Mouse (Mus musculus) ES-Bruce4 (cell line): Measurements from ENCODE around the gene Tnfrsf23. TPM values are rescaled to one million over a fixed set of nuclear protein-coding genes. Genes with fewer than 3 reads are reported as not detected.
A peak's percentile ranks its signal among the peaks of the same experiment; 100 is the strongest.
"Not testable (repeated sequence)": the region's sequence is repeated elsewhere in the genome, so short reads cannot be mapped to it uniquely, and the experiment has no call there.

Experiments
- H3K27ac ChIP-seq: 2 replicates; pipeline ENCODE4 v1.5.1; 2012; ENCODE audit warnings: low read length, inconsistent platforms; ENCODE audit not compliant: insufficient read depth
- H3K27me3 ChIP-seq: 2 replicates; pipeline ENCODE4 v1.6.1; 2012; ENCODE audit warnings: mild to moderate bottlenecking, low read length, inconsistent platforms; ENCODE audit not compliant: control insufficient read depth, poor library complexity, insufficient read depth, severe bottlenecking
- H3K36me3 ChIP-seq: 2 replicates; pipeline ENCODE4 v1.6.1; 2012; ENCODE audit warnings: inconsistent platforms, mild to moderate bottlenecking, low read length, moderate library complexity; ENCODE audit not compliant: control insufficient read depth, poor library complexity, insufficient read depth, severe bottlenecking
- H3K4me1 ChIP-seq: one replicate; pipeline ENCODE4 v1.8.1; 2011; ENCODE audit warnings: low read length; ENCODE audit not compliant: control insufficient read depth, insufficient read depth
- H3K4me3 ChIP-seq: 2 replicates; pipeline ENCODE4 v1.5.1; 2011; ENCODE audit warnings: low read depth, mild to moderate bottlenecking, low read length
- H3K9ac ChIP-seq: 2 replicates; pipeline ENCODE4 v1.6.1; 2012; ENCODE audit warnings: low read depth, mild to moderate bottlenecking, inconsistent platforms; ENCODE audit not compliant: poor library complexity, severe bottlenecking
- H3K9me3 ChIP-seq: replicated peaks from 2 replicates; pipeline ENCODE4 v1.6.1; 2012; ENCODE audit warnings: mild to moderate bottlenecking, low read length, inconsistent platforms; ENCODE audit not compliant: control insufficient read depth, poor library complexity, insufficient read depth, severe bottlenecking
- CTCF ChIP-seq: IDR thresholded peaks from one replicate; pipeline ENCODE4 v1.8.1; 2011; ENCODE audit warnings: low read depth, low read length
- EP300 ChIP-seq: IDR thresholded peaks from 2 replicates; pipeline ENCODE4 v1.6.1; 2011; ENCODE audit warnings: low read depth, low read length; ENCODE audit not compliant: insufficient read depth
- POLR2A ChIP-seq: IDR thresholded peaks from one replicate; pipeline ENCODE4 v1.8.1; 2011; ENCODE audit warnings: low read length; ENCODE audit not compliant: insufficient read depth
- polyA plus RNA-seq: library from polyadenylated mRNA; stranded (reverse); fragments of >200 nt; gene quantifications from 2 replicates; pipeline ENCODE4 v1.2.4, GENCODE M21; 2011; ENCODE audit warnings: low read depth; ENCODE audit not compliant: missing spikeins, insufficient read depth, insufficient read length

The Tnfrsf23 gene
- polyA plus RNA-seq, 1 experiment = 4.4 TPM

DNA sequence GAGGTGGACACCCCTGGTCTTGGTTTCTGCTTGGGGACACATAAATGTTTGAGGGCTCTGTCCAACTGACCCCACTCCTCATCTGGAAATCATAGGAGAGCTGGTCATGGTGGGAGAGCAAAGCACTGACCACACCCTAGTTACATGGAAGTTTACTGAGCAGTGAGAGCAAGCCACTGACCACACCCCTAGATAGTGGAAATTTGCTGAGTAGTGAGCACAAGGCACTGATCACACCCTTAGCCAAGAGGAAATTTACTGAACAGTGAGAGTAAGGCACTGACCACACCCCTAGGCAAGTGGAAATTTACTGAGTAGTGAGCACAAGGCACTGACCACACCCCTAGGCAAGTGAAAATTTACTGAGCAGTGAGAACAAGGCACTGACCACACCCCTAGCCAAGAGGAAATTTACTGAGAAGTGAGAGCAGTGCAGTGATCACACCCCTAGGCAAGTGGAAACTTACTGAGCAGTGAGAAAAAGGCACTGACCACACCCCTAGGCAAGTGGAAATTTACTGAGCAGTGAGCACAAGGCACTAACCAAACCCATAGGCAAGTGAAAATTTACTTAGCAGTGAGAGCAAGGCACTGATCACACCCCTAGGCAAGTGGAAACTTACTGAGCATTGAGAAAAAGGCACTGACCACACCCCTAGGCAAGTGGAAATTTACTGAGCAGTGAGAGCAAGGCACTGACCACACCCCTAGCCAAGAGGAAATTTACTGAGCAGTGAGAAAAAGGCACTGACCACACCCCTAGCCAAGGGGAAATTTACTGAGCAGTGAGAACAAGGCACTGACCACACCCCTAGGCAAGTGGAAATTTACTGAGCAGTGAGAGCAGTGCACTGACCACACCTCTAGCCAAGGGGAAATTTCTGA, 19.0 kb downstream of the Tnfrsf23 start:
- Histone ChIP-seq H3K9me3 (no peaks in the 10 kb centered on the region; the same call in 1 of the 2 replicates), H3K4me3 (no peak overlapping the region), H3K4me1 (no peaks in the 10 kb centered on the region), H3K27me3 (no peaks in the 10 kb centered on the region), H3K36me3 (no peaks in the 10 kb centered on the region), H3K27ac (peak overlapping the region; percentile 84), H3K9ac (no peak overlapping the region)
- TF ChIP-seq EP300 (no peak), CTCF (no peak), POLR2A (no peak)

DNA sequence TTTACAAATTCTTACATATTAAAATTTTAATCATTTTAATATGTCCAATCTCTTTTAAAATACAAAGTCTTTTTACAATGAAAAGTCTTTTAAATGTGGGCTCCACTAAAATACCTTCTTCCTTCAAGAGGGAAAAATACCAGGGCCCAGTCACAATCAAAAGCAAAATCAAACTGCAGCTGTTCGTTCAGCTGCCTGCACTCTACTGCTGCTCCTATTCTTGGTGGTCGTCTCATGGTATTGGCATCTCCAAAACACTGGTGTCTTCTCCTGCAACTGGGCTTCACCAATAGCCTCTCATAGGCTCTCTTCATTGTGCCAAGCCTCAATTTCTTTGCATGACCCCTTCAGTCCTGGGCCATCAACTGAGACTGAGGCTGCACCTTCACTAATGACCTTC, 22.2 kb downstream of the Tnfrsf23 start:
- Histone ChIP-seq H3K9me3 (no peaks in the 10 kb centered on the region; the same call in 1 of the 2 replicates), H3K36me3 (no peaks in the 10 kb centered on the region), H3K27ac (no peak overlapping the region), H3K9ac (no peak overlapping the region), H3K27me3 (no peaks in the 10 kb centered on the region), H3K4me1 (peaks cover 2% of the 10 kb centered on the region), H3K4me3 (no peak overlapping the region)
- TF ChIP-seq CTCF (no peak), POLR2A (no peak), EP300 (no peak)

DNA sequence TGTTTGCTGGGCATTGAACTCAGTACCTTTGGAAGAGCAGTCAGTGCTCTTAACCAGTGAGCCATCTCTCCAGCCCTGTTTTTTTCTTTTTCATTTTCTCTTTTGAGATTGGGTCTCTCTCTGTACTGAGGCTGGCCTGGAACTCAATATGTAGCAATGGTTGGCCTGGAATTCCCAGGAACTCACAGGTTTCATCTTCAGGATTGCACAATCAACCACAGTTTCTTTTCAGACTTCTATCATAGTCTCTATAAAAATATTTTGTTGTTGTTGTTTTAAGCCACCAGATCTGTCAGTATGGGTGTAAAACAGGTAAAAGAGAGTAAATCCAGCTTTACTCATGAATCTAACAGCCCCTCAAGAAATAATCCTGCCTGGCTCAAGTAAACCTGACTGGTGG, 24.9 kb downstream of the Tnfrsf23 start:
- no peaks in the 10 kb centered on the region for H3K27me3 ChIP-seq
- H3K9ac ChIP-seq = no peak overlapping the region
- no peaks in the 10 kb centered on the region; the same call in 1 of the 2 replicates for H3K9me3 ChIP-seq
- no peak for TF ChIP-seq EP300
- TF ChIP-seq CTCF = no peak
- TF ChIP-seq POLR2A = no peak
- H3K27ac ChIP-seq = peak overlapping the region; percentile 48
- H3K4me1 ChIP-seq = peaks cover 2% of the 10 kb centered on the region
- H3K36me3 ChIP-seq = no peaks in the 10 kb centered on the region
- H3K4me3 ChIP-seq = no peak overlapping the region

- H3K27me3 ChIP-seq, H3K4me1 ChIP-seq, H3K4me3 ChIP-seq, H3K9ac ChIP-seq, H3K9me3 ChIP-seq, H3K27ac ChIP-seq, H3K36me3 ChIP-seq: not testable (repeated sequence)
These were observed 35.8 kb downstream of the Tnfrsf23 start for GRCm38 (mm10) chr7:143649769-143650346.

- Histone ChIP-seq H3K9me3 (no peaks in the 10 kb centered on the region), H3K27ac (no peak within 1 kb of the TSS), H3K4me3 (peak within 1 kb of the TSS; percentile 82), H3K9ac (peak within 1 kb of the TSS; percentile 48), H3K27me3 (no peaks in the 10 kb centered on the region), H3K36me3 (no peaks in the 10 kb centered on the region), H3K4me1 (no peaks in the 10 kb centered on the region)
- TF ChIP-seq EP300 (no peak), POLR2A (peak; percentile 72), CTCF (no peak)
These were observed 36.5 kb downstream of the Tnfrsf23 start, which contains the start of gene Tnfrsf22 for GRCm38 (mm10) chr7:143649034-143649768. Tnfrsf22 (minus strand) TSS chr7:143649661.

- H3K9ac ChIP-seq, H3K27me3 ChIP-seq, H3K27ac ChIP-seq, H3K4me1 ChIP-seq, H3K36me3 ChIP-seq, H3K9me3 ChIP-seq, H3K4me3 ChIP-seq: not testable (repeated sequence)
These were observed 41.7 kb downstream of the Tnfrsf23 start for GRCm38 (mm10) chr7:143643949-143644348.
